Mouse (Mus musculus): ENCODE measurements around the gene Arhgef40. TPM values are rescaled to one million over a fixed set of nuclear protein-coding genes. Genes with fewer than 3 reads are reported as not detected.

Gene Arhgef40
- total RNA-seq, 2 experiments from 2014 or later = 37.8 to 39.7 TPM

GRCm38 (mm10) chr14:51996866-51997265 is 12.3 kb downstream of the Arhgef40 start:
- DNase-seq (ENCODE audit: low spot score in 2 of 2) = no peak

- no peak for DNase-seq (ENCODE audit: low spot score in 2 of 2)
Measured at GRCm38 (mm10) chr14:51997483-51997882, 13.0 kb downstream of the Arhgef40 start.

GRCm38 (mm10) chr14:52003981-52004495 is 19.5 kb downstream of the Arhgef40 start:
- no peak for DNase-seq (ENCODE audit: low spot score in 2 of 2)

GRCm38 (mm10) chr14:52005141-52005540 is 20.6 kb downstream of the Arhgef40 start:
- DNase-seq (ENCODE audit: low spot score in 2 of 2) = no peak

- DNase-seq (ENCODE audit: low spot score in 2 of 2) = no peak
Measured at GRCm38 (mm10) chr14:52005616-52006015, 21.1 kb downstream of the Arhgef40 start.

GRCm38 (mm10) chr14:52006241-52006640 is 21.7 kb downstream of the Arhgef40 start:
- no peak for DNase-seq (ENCODE audit: low spot score in 2 of 2)

GRCm38 (mm10) chr14:52006771-52007170 is 22.3 kb downstream of the Arhgef40 start:
- no peak for DNase-seq (ENCODE audit: low spot score in 2 of 2)

- DNase-seq (ENCODE audit: low spot score in 2 of 2) = peak; percentile 93 to 95
Measured at GRCm38 (mm10) chr14:52008321-52009203, 24.0 kb downstream of the Arhgef40 start.

- no peak for DNase-seq (ENCODE audit: low spot score in 2 of 2)
Measured at GRCm38 (mm10) chr14:52009361-52009760, 24.8 kb downstream of the Arhgef40 start.

GRCm38 (mm10) chr14:52009841-52010240 is 25.3 kb downstream of the Arhgef40 start:
- DNase-seq (ENCODE audit: low spot score in 2 of 2) = no peak

- no peak for DNase-seq (ENCODE audit: low spot score in 2 of 2)
Measured at GRCm38 (mm10) chr14:52010446-52011111, 26.1 kb downstream of the Arhgef40 start.

GRCm38 (mm10) chr14:52011683-52012082 is 27.2 kb downstream of the Arhgef40 start:
- no peak for DNase-seq (ENCODE audit: low spot score in 2 of 2)

GRCm38 (mm10) chr14:52012085-52012484 is 27.6 kb downstream of the Arhgef40 start:
- DNase-seq (ENCODE audit: low spot score in 2 of 2) = no peak

- no peak for DNase-seq (ENCODE audit: low spot score in 2 of 2)
Measured at GRCm38 (mm10) chr14:52012553-52012952, 28.0 kb downstream of the Arhgef40 start.

GRCm38 (mm10) chr14:52013021-52013610 is 28.6 kb downstream of the Arhgef40 start:
- no peak for DNase-seq (ENCODE audit: low spot score in 2 of 2)

GRCm38 (mm10) chr14:52013771-52014219 is 29.3 kb downstream of the Arhgef40 start:
- peak in 1 of 2 experiments; percentile 46 for DNase-seq (ENCODE audit: low spot score in 2 of 2)

- DNase-seq (ENCODE audit: low spot score in 2 of 2) = peak in 1 of 2 experiments; percentile 44
Measured at GRCm38 (mm10) chr14:52014271-52014760, 29.8 kb downstream of the Arhgef40 start.

- DNase-seq (ENCODE audit: low spot score in 2 of 2) = peak; percentile 42 to 51
Measured at GRCm38 (mm10) chr14:52014761-52015311, 30.3 kb downstream of the Arhgef40 start.

GRCm38 (mm10) chr14:52015445-52016100 is 31.1 kb downstream of the Arhgef40 start, which contains the start of gene Tmem253:
Gene Tmem253, plus strand, starts transcription at chr14:52015658.
- no peak for DNase-seq (ENCODE audit: low spot score in 2 of 2)

Data from adrenal gland, adult 18-20 months (tissue).